Mouse (Mus musculus) forebrain, embryonic 16.5 days (tissue): ENCODE results near the gene Dync1li1. TPM values are rescaled to one million over a fixed set of nuclear protein-coding genes. Genes with fewer than 3 reads are reported as not detected.

ENCODE experiments used
- ATAC-seq: fragments of 200-750 bp; cut with Nextera tagmentation; 2 replicates; pipeline ENCODE4 v1.8.0; 2017; ENCODE audit warnings: mild to moderate bottlenecking, moderate library complexity
- H3K27ac ChIP-seq: fragments of 300-500 bp; sonication (generic); 2 replicates; pipeline ENCODE4 v1.5.1; 2014; ENCODE audit warnings: low read length, control low read depth
- H3K27me3 ChIP-seq: fragments of 300-500 bp; sonication (generic); replicated peaks from 2 replicates; pipeline ENCODE4 v1.6.1; 2014; ENCODE audit warnings: low read length; ENCODE audit not compliant: control insufficient read depth, insufficient read depth
- H3K36me3 ChIP-seq: fragments of 300-500 bp; sonication (generic); 2 replicates; pipeline ENCODE4 v1.6.1; 2014; ENCODE audit not compliant: control insufficient read depth, insufficient read depth
- H3K4me1 ChIP-seq: fragments of 300-500 bp; sonication (generic); replicated peaks from 2 replicates; pipeline ENCODE4 v1.6.1; 2014; ENCODE audit warnings: low read length; ENCODE audit not compliant: control insufficient read depth, insufficient read depth
- H3K4me2 ChIP-seq: fragments of 300-500 bp; sonication (generic); 2 replicates; pipeline ENCODE4 v1.6.1; 2014; ENCODE audit warnings: mild to moderate bottlenecking, low read length, control low read depth
- H3K4me3 ChIP-seq: fragments of 300-500 bp; sonication (generic); replicated peaks from 2 replicates; pipeline ENCODE4 v1.5.1; 2014; ENCODE audit warnings: mild to moderate bottlenecking, low read length, control low read depth
- H3K9ac ChIP-seq: fragments of 300-500 bp; sonication (generic); replicated peaks from 2 replicates; pipeline ENCODE4 v1.6.1; 2014; ENCODE audit warnings: low read depth, low read length, control low read depth
- H3K9me3 ChIP-seq: fragments of 300-500 bp; sonication (generic); 2 replicates; pipeline ENCODE4 v1.6.1; 2016; ENCODE audit warnings: low read length; ENCODE audit not compliant: control insufficient read depth
- WGBS: fragments of 180-500 bp; shearing (Covaris S2); extraction: QIAGEN DNeasy Blood & Tissue Kit; methylation state at CpG from one replicate; pipeline ENCODE4 v1.1.7; 2014; 5-methylcytosine and 5-hydroxymethylcytosine counted together
- polyA plus RNA-seq: library from polyadenylated mRNA; unstranded; fragments of >200 nt; fragmentation: Nextera tagmentation; extraction: Ambion mirVana; gene quantifications from 2 replicates; pipeline ENCODE4 v1.2.1, GENCODE M21; 2015

Dync1li1 gene
- polyA plus RNA-seq, 1 experiment from 2014 or later: 110 TPM

DNA sequence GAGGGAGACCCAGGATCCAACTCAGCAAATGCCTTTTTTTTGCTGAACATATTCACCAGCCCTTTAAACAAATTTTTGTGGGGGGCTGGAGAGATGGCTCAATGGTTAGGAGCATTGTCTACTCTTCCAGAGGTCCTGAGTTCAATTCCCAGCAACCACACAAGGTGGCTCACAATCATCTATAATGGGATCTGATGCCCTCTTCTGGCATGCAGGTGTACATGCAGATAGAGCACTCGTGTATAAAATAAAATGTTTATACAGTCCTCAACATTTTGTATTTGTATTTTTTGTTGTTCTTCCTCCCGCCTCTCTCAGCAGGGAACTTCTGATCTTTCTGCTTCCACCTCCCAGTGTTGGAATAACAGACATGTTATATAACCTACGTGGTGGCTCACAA, 63.0 kb downstream of the Dync1li1 start:
- no peaks in the 10 kb centered on the region for H3K9me3 ChIP-seq
- H3K36me3 ChIP-seq: no peaks in the 10 kb centered on the region; the same call in 1 of the 2 replicates
- no peak overlapping the region for H3K27ac ChIP-seq
- no peaks in the 10 kb centered on the region for H3K27me3 ChIP-seq
- no peak overlapping the region for H3K4me2 ChIP-seq
- 88% methylated on average over 3 of the region's 3 CpGs for WGBS
- H3K9ac ChIP-seq: no peak overlapping the region
- H3K4me3 ChIP-seq: no peak overlapping the region
- ATAC-seq: no peak
- H3K4me1 ChIP-seq: peaks cover 7% of the 10 kb centered on the region

GRCm38 (mm10) chr9:114752311-114752710, 63.7 kb downstream of the Dync1li1 start:
- H3K27ac ChIP-seq: no peak overlapping the region
- ATAC-seq: no peak
- H3K4me1 ChIP-seq: peaks cover 7% of the 10 kb centered on the region
- 0 out of 2 replicates have a peak overlapping the region, but pooled peaks have one; percentile 16 for H3K9ac ChIP-seq
- H3K4me2 ChIP-seq: peak overlapping the region; percentile 59
- 76% methylated on average over 9 of the region's 9 CpGs for WGBS
- no peaks in the 10 kb centered on the region for H3K27me3 ChIP-seq
- H3K9me3 ChIP-seq: no peaks in the 10 kb centered on the region
- no peaks in the 10 kb centered on the region for H3K36me3 ChIP-seq
- H3K4me3 ChIP-seq: no peak overlapping the region

DNA sequence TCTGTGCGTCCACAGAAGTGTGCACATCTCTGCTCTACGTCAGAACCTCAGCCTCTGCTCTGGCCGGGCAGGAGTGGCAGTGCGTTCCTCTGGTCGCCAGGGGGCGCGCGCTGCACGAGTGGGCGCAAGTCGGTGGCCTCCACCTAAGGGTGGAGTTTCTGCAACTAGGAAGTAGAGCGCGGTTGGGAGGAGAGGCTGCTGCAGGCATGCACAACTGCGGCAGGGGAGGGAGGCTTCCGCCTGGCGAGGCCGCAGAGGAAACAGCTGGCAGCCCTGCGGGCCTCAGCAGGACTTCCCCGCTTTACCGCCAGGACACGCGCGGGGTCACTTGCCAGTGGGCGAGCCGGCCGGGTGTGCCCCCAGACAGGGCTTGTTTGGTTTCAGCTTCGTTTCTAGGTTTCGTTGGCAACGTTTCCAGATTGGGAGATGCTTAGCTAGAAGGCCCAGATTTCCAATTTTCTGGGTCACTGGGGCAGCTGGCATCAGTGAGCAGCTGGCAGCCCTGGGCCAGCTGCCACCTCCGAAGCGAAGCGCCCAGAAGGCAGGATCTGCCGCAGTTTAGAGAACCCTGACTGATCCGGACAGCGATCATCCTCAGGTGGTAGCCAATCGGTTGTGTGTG, 64.4 kb downstream of the Dync1li1 start:
- Histone ChIP-seq H3K27me3 (no peaks in the 10 kb centered on the region), H3K4me2 (peak overlapping the region; percentile 59), H3K9me3 (no peaks in the 10 kb centered on the region), H3K9ac (peak overlapping the region; percentile 54), H3K4me3 (peak overlapping the region; percentile 45), H3K4me1 (peaks cover 7% of the 10 kb centered on the region), H3K36me3 (no peaks in the 10 kb centered on the region), H3K27ac (0 out of 2 replicates have a peak overlapping the region, but pooled peaks have one; percentile 38)
- ATAC-seq: peak; percentile 87
- WGBS: 4% methylated on average over 36 of the region's 36 CpGs

DNA sequence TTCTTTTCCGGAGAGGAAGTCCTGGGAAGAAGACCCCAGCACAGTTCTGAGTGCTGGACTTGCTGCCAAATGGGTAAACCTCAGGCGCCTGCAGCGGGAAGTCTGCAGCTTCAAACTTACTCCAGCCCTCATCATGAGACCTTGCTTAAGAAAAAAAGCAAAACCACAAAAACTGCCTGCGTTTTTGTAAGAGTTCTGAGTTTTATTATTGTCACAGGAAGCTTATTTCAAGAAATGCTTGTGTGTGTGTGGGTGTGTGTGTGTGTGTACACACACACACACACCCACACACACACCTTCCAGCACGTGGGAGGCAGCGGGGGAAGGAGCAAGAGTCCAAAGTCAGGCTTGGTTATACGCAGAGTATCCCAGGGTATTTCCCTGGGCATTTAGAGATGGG, 69.7 kb downstream of the Dync1li1 start:
- H3K9ac ChIP-seq: no peak overlapping the region
- WGBS: 90% methylated on average over 7 of the region's 7 CpGs
- peaks cover 3% of the 10 kb centered on the region; the same call in 1 of the 2 replicates for H3K4me1 ChIP-seq
- no peak overlapping the region for H3K4me2 ChIP-seq
- H3K27ac ChIP-seq: no peak overlapping the region
- H3K4me3 ChIP-seq: no peak overlapping the region
- ATAC-seq: no peak
- no peaks in the 10 kb centered on the region for H3K36me3 ChIP-seq
- no peaks in the 10 kb centered on the region for H3K27me3 ChIP-seq
- no peaks in the 10 kb centered on the region for H3K9me3 ChIP-seq

DNA sequence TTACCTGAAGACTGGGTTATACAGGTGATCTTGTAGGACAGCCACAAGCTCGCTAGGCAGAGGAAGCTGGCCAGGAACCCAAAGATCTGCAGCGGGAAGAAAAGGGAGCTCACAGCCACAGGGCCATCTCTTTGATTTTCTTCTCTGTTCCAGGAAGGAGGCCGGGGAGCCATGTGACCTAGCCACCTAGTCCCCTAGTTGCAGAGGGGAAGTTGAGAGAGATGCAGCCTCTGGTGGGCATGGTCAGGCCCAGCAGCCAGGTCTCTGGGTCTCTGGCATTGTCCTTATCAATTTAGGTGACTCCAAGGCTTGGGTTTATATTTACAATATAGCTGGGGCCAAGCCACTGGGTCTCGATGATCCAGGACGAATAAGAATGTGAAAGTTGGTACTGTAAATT, 70.2 kb downstream of the Dync1li1 start:
- no peaks in the 10 kb centered on the region for H3K27me3 ChIP-seq
- H3K9me3 ChIP-seq: no peaks in the 10 kb centered on the region
- ATAC-seq: no peak
- H3K36me3 ChIP-seq: no peaks in the 10 kb centered on the region
- H3K27ac ChIP-seq: no peak overlapping the region
- H3K4me1 ChIP-seq: peaks cover 3% of the 10 kb centered on the region; the same call in 1 of the 2 replicates
- no peak overlapping the region for H3K4me2 ChIP-seq
- WGBS: 86% methylated on average over 5 of the region's 5 CpGs
- no peak overlapping the region for H3K9ac ChIP-seq
- H3K4me3 ChIP-seq: no peak overlapping the region

GRCm38 (mm10) chr9:114759886-114760285, 71.3 kb downstream of the Dync1li1 start:
- no peaks in the 10 kb centered on the region for H3K27me3 ChIP-seq
- 0 out of 2 replicates have a peak, but pooled peaks have one; percentile 18 for ATAC-seq
- no peak overlapping the region for H3K4me2 ChIP-seq
- no peaks in the 10 kb centered on the region for H3K9me3 ChIP-seq
- WGBS: 44% methylated on average over 4 of the region's 4 CpGs
- H3K4me1 ChIP-seq: peaks cover 3% of the 10 kb centered on the region; the same call in 1 of the 2 replicates
- H3K36me3 ChIP-seq: no peaks in the 10 kb centered on the region
- H3K4me3 ChIP-seq: no peak overlapping the region
- H3K27ac ChIP-seq: no peak overlapping the region
- H3K9ac ChIP-seq: no peak overlapping the region

- WGBS: 82% methylated on average over 5 of the region's 5 CpGs
- Histone ChIP-seq H3K9me3 (no peaks in the 10 kb centered on the region), H3K27ac (no peak overlapping the region), H3K27me3 (no peaks in the 10 kb centered on the region), H3K9ac (no peak overlapping the region), H3K4me1 (peaks cover 3% of the 10 kb centered on the region; the same call in 1 of the 2 replicates), H3K4me3 (no peak overlapping the region), H3K4me2 (no peak overlapping the region), H3K36me3 (no peaks in the 10 kb centered on the region)
- no peak for ATAC-seq
These were observed 71.8 kb downstream of the Dync1li1 start for GRCm38 (mm10) chr9:114760353-114760752.

DNA sequence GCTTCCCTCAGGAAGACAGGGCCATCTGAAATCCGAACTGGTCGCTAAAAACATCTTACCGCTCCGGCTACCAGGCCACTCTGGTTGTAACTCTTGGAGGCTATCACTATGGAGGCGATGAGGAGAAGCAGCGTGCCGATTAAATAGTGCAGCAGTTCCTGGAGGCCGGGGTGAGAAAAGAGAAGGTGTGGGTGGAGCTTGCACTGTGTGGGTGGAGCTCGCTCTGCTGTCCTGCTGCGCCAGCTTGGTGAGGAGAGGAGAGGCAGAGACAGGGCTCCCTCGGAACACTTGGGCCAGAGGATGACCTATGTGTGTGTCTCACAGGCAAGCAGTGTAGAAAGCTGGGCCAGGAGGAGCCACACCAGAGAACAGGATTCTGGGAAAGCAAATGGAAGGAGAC, 73.3 kb downstream of the Dync1li1 start:
- Histone ChIP-seq H3K4me3 (no peak overlapping the region), H3K9ac (no peak overlapping the region), H3K27me3 (no peaks in the 10 kb centered on the region), H3K9me3 (no peaks in the 10 kb centered on the region), H3K4me2 (no peak overlapping the region), H3K27ac (no peak overlapping the region), H3K36me3 (no peaks in the 10 kb centered on the region), H3K4me1 (peaks cover 5% of the 10 kb centered on the region)
- WGBS: 75% methylated on average over 11 of the region's 11 CpGs
- no peak for ATAC-seq

DNA sequence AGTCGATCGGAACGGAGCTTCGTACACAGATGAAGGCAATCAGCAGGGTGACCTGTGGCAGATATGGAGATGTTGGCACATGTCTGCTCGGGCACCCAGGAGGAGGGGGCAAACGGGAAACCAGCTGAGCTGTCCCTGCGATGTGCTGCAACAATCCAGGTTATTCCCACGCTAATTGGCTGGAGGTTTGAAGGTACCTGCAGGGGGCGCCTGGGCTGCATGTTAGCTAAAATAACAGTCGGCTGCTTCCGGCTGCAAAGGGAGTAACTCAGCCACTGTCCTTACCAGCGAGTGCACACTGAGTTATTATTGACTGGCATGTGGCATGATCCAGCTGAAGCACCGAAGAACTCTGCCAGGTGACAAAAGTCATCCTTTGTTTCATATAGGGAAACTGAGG, 74.8 kb downstream of the Dync1li1 start:
- Histone ChIP-seq H3K4me2 (no peak overlapping the region), H3K4me1 (peaks cover 13% of the 10 kb centered on the region), H3K4me3 (no peak overlapping the region), H3K27me3 (no peaks in the 10 kb centered on the region), H3K27ac (no peak overlapping the region), H3K9me3 (no peaks in the 10 kb centered on the region), H3K9ac (no peak overlapping the region), H3K36me3 (no peaks in the 10 kb centered on the region)
- ATAC-seq: no peak
- WGBS: 61% methylated on average over 13 of the region's 13 CpGs
